Mouse (Mus musculus) gastrocnemius, adult 8-10 months (tissue): Measurements from ENCODE around the gene Pex14. TPM values are rescaled to one million over a fixed set of nuclear protein-coding genes. Genes with fewer than 3 reads are reported as not detected.

Experiments
- DNase-seq, 2 experiments: peaks; one replicate each; pipeline ENCODE4 v3.0.0; 2022; ENCODE audit warnings: low spot score in 2 of 2
- total RNA-seq, 4 experiments: library from RNA; stranded (reverse); gene quantifications; 2 replicates each; pipeline ENCODE4 v1.2.4; 2022

Pex14 gene
- total RNA-seq, 4 experiments from 2014 or later: 21.1 to 23.9 (median 23.4) TPM

- DNase-seq: no peak
Observed at GRCm38 (mm10) chr4:149057470-149057869, 42.2 kb downstream of the Pex14 start.

- DNase-seq: no peak
Observed at GRCm38 (mm10) chr4:149056957-149057356, 42.7 kb downstream of the Pex14 start.

GRCm38 (mm10) chr4:149055847-149056246 lies 43.8 kb downstream of the Pex14 start:
- DNase-seq: no peak

- DNase-seq: no peak
Observed at GRCm38 (mm10) chr4:149049351-149050159, 50.1 kb downstream of the Pex14 start.

- no peak for DNase-seq
Observed at GRCm38 (mm10) chr4:149048625-149049228, 50.9 kb downstream of the Pex14 start.

GRCm38 (mm10) chr4:149047360-149047759 lies 52.3 kb downstream of the Pex14 start:
- DNase-seq: peak; percentile 20 to 22

- no peak for DNase-seq
Observed at GRCm38 (mm10) chr4:149045885-149046284, 53.8 kb downstream of the Pex14 start.

GRCm38 (mm10) chr4:149040289-149040688 lies 59.4 kb downstream of the Pex14 start:
- DNase-seq: no peak

GRCm38 (mm10) chr4:149037706-149038105 lies 62.0 kb downstream of the Pex14 start:
- DNase-seq: no peak

GRCm38 (mm10) chr4:149036592-149036991 lies 63.1 kb downstream of the Pex14 start:
- no peak for DNase-seq

GRCm38 (mm10) chr4:149031507-149031906 lies 68.2 kb downstream of the Pex14 start:
- no peak for DNase-seq

- no peak for DNase-seq
Observed at GRCm38 (mm10) chr4:149027571-149027970, 72.1 kb downstream of the Pex14 start.

- no peak for DNase-seq
Observed at GRCm38 (mm10) chr4:149025242-149025641, 74.4 kb downstream of the Pex14 start.

- DNase-seq: no peak
Observed at GRCm38 (mm10) chr4:149021021-149021420, 78.7 kb downstream of the Pex14 start.

GRCm38 (mm10) chr4:149019456-149019855 lies 80.2 kb downstream of the Pex14 start:
- no peak for DNase-seq

- no peak for DNase-seq
Observed at GRCm38 (mm10) chr4:149006756-149007155, 92.9 kb downstream of the Pex14 start.

- no peak for DNase-seq
Observed at GRCm38 (mm10) chr4:149006107-149006506, 93.6 kb downstream of the Pex14 start.

GRCm38 (mm10) chr4:149002441-149003093 lies 97.1 kb downstream of the Pex14 start:
- no peak for DNase-seq

GRCm38 (mm10) chr4:149001515-149001914 lies 98.2 kb downstream of the Pex14 start:
- no peak for DNase-seq

GRCm38 (mm10) chr4:149000746-149001145 lies 98.9 kb downstream of the Pex14 start:
- DNase-seq: no peak

GRCm38 (mm10) chr4:148993948-148994347 lies 105.7 kb downstream of the Pex14 start:
- DNase-seq: no peak

GRCm38 (mm10) chr4:148990038-148990437 lies 109.6 kb downstream of the Pex14 start:
- no peak for DNase-seq
